Mouse (Mus musculus): ENCODE measurements around the gene Pzp.

GRCm38 (mm10) chr6:128525801-128526200, 719 bp downstream of the Pzp start:
- TF ChIP-seq CTCF (IDR thresholded peaks at IDR 0.05; ENCODE audit: borderline replicate concordance, extremely low read depth, insufficient read depth, insufficient read length) = no peak
- no peak for TF ChIP-seq POLR2A (IDR thresholded peaks at IDR 0.05; ENCODE audit: borderline replicate concordance, extremely low read depth, insufficient read depth, insufficient read length, poor library complexity, severe bottlenecking)
